Mouse (Mus musculus) brain, embryonic 14.5 days (tissue): ENCODE measurements around the gene Gxylt2. TPM values are rescaled to one million over a fixed set of nuclear protein-coding genes. Genes with fewer than 3 reads are reported as not detected.

ENCODE experiments used
- DNase-seq: peaks from one replicate; pipeline ENCODE4 v3.0.0-alpha.2; 2011; ENCODE audit warnings: low read depth
- CTCF ChIP-seq: fragments of 200-500 bp; IDR thresholded peaks from 2 replicates; pipeline ENCODE4 v1.5.1; 2012; ENCODE audit warnings: inconsistent platforms, mild to moderate bottlenecking, moderate library complexity, borderline replicate concordance; ENCODE audit not compliant: insufficient read depth, insufficient read length; ENCODE audit errors: extremely low read depth
- POLR2A ChIP-seq: fragments of 200-500 bp; IDR thresholded peaks from 2 replicates; pipeline ENCODE4 v1.6.1; 2012; ENCODE audit warnings: mild to moderate bottlenecking, inconsistent platforms, borderline replicate concordance; ENCODE audit not compliant: poor library complexity, insufficient read depth, insufficient read length, severe bottlenecking; ENCODE audit errors: extremely low read depth
- polyA plus RNA-seq: library from polyadenylated mRNA; depleted of rRNA; stranded (reverse); fragments of >200 nt; gene quantifications from 2 replicates; pipeline ENCODE4 v1.2.3, GENCODE M21; 2012; rRNA removed

The Gxylt2 gene
- polyA plus RNA-seq, 1 experiment, result 3.2 TPM

DNA sequence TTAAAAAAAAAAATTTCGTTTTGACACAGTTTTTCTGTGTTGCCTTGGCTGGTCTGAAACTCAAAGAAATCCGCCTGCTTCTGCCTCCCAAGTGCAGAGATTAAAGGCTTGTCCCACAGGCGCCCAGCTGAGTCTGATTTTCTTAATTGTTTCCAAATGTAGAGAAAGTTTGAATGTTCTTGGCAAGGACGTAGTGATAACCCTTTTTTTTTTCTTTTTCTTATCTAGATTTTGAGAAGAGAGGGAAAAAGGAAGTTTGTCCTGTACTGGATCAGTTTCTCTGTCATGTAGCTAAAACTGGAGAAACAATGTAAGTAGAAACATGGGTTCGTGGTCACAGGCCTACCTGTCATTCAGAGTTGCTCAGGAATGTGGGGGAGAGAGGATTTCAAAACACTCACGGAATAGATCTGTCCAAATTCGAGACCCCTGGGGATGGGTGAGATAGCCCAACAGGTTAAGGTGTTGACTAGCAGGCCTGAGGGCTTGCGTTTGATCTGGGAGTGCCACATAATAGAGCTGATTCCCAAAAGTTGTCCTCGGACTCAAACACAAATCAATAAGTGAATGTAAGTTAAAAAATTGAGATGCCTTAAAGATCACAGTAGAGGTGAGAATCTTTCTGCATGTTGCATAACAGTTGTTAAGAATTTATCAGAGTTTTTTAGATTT is 130.1 kb downstream of the Gxylt2 start:
- DNase-seq, result no peak

DNA sequence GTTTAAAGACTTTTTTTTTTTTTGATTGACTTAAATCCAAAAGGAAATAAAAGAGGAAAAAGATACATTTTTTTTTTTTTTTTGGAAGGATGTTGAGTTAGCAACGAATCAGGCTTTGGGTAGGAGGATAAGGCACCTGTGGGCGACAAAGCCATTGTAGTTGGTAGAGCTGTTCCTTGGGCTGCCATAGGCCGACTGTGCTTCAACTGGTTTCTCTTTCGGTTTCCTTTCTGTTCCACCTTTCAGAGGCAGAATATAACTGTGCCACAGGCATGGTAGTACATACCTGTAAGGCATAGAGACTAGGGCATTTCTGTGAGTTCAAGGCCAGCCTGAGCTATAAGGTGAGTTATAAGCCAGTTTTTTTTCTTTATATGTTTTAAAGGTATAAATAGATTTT is 140.5 kb downstream of the Gxylt2 start:
- no peak for TF ChIP-seq CTCF
- no peak for TF ChIP-seq POLR2A
- DNase-seq, result no peak

More for the DNA sequence above, 130.1 kb downstream of the Gxylt2 start:
- TF ChIP-seq POLR2A (no peak), CTCF (no peak)

DNA sequence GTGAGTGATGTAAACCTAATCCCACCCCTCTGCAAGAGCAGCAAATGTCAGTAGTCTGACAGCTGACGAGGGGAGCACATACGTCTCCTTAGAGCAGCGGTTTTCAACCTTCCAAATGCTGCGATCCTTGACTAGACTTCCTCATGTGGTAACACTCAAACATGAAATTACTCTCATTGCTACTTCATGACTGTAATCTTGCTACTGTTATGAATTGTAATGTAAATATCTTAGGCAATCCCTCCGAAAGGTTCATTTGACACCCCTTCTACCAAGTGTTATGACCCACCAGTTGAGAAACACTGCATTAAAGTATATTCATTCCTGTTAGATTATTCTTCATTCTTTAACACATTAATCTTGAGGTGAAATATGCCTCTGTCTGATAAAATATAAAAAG is 142.7 kb downstream of the Gxylt2 start:
- no peak for TF ChIP-seq POLR2A
- TF ChIP-seq CTCF, result no peak
- DNase-seq, result no peak

DNA sequence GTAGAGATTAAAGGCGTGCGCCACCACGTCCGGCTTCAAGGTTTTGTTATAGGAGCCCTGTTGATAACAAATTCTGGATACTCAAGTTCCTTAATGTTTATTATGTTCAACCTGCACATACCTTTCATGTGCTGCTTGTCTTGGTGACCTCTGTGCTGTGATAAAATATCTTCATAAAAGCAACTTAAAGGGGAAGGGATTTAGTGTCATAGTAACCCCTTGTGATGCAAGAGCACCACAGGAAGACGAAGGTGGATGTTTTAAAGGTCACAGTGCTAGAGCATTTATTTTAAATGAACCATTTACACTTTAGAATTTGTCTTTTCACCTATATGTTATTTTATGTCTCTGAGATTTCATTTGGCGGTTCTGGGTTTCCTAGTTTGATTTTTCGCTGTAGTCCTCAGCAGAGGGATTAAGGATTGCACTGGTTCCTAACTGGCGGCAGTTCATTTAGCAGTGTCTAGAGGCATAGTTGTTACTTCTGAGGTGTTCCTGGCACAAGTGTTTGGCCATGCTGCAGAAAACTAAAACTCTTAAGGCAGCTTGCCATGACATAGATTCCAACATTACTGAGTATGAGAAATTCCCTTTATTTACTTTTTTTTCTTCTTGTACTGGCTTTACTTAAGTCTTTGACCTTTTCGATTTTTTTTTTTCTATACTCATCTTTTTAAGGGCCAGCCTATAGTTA is 144.3 kb downstream of the Gxylt2 start:
- TF ChIP-seq CTCF (no peak), POLR2A (no peak)
- DNase-seq, result no peak

DNA sequence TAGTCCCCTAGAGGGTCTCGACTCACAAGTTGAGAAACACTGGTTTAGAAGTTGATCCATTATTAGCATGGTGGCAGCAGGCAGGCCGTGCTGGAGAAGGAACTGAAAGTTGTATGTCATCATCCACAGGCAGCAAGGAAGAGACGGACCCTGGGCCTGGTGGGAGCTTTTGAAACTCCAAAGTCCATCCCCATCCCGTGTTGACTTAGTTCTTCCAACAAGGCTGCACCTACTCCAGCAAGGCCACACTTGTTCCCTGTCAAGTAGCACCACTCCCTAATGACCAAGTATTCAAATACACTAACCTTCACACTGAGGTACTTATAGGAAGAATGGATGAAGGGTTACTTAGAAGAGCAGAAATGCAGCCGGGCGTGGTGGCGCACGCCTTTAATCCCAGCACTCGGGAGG is 146.1 kb downstream of the Gxylt2 start:
- DNase-seq, result no peak
- no peak for TF ChIP-seq POLR2A
- no peak for TF ChIP-seq CTCF

DNA sequence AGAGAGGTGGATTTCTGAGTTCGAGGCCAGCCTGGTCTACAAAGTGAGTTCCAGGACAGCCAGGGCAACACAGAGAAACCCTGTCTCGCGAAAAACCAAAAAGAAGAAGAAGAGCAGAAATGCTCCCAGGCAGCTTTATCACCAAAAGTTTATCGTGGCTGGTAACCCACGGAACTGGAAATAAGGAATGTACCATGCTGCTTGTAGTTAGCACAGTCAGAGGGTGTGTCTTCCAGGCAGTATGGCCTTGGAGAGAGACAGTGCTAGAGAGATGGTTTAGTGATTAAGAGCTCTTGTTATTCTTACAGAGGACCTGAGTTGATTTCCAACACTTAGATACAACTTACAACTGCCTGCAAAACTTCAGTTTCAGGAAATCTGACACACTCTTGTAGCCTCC is 146.5 kb downstream of the Gxylt2 start:
- no peak for DNase-seq
- no peak for TF ChIP-seq CTCF
- TF ChIP-seq POLR2A, result no peak

Other genes with a start within 250 kb of the Gxylt2 start
- 6.0 and 8.7 TPM in 2 replicates for gene Shq1, start 33.6 kb upstream of the Gxylt2 start, polyA plus RNA-seq
- gene Ppp4r2, start 128.9 kb downstream of the Gxylt2 start, polyA plus RNA-seq, result 40.4 and 47.7 TPM in 2 replicates